Mouse (Mus musculus) heart, adult 18-20 months (tissue): Measurements from ENCODE around the gene Prkar2b. TPM values are rescaled to one million over a fixed set of nuclear protein-coding genes. Genes with fewer than 3 reads are reported as not detected.

Experiments
- DNase-seq, 2 experiments: peaks; one replicate each; pipeline ENCODE4 v3.0.0; 2021 to 2022; ENCODE audit warnings: mixed read lengths in 1 of 2
- total RNA-seq, 2 experiments: library from RNA; stranded (reverse); gene quantifications; 2 replicates each; pipeline ENCODE4 v1.2.3; 2021

Gene Prkar2b
- total RNA-seq, 2 experiments from 2014 or later: 3.7 to 34.5 TPM

DNA sequence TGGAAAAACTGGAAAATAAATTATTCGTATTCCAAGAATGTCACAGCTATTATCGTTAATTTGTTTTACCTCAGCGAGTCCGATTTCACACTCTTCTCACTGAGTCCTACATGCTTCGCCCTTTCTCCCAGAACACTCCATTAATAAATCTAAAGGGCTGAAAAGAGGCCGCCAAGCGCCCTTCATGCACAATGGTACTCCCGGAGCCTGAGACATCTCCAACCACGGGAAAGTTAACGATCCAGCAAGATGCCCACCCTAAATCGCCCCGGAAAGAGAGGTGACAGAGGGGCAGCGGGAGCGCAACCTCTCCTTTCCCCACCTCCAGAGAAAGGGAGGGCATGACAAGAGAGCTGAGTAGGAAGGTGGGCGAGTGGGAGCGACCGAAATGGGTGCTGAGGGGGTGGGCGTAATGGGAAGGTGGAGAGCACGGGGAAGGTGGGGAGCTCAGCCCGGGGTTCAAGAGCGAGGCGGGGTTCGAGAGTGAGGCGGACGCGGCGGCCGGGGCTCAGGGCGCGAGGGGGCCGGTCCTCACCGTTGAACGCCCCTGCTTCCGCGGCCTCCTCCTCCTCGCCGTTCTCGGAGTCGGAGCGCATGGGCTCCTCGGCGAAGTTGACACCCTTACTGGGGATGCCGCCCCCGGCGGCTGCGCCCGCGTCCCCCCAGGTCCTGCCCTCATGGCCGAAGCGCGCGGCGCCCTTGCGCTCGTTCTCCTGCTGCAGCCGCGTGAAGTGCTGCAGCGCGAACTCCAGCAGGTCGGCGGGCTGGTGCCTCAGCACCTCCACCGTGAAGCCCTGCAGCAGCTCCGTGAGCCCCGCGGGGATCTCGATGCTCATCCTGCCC lies 628 bp downstream of the Prkar2b start:
- DNase-seq: peak in 1 of 2 experiments; percentile 29

DNA sequence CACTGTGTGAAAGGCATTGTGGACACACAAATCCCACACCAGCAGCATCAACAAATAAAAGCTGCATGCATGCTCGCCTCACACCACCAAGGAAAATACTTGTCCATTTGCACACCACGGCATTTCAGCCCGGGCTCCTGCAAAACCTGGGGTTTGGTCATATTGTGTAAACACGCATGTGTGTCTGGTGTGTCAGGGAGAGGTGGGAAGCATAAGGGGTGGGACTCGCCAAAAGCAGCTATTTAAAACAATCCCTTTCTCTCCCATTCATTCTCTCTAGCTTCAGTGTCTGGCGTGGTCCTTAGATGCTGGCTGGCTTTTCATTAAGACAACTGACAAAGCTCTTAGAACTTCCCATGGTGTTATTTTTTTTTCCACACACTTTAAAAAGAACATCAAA lies 1.4 kb downstream of the Prkar2b start:
- no peak for DNase-seq

DNA sequence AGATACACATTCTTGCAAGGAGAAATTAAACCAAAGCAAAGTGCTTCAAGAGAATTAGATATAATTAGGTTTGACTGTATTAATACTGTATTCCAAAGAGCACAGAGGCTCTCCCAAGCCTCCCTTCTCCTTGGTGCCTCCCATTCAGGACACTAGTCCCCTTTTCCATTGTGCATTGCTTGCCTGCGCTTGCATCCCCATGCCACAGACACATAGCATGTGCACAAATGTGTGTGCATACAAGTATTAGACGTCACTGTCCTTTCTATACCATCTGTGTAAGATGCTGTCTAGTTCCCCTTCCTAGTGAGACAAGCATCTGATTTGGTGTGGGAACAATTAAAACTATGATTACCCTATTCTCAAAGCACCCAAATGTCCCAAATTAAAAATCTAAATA lies 2.0 kb downstream of the Prkar2b start:
- DNase-seq: no peak

DNA sequence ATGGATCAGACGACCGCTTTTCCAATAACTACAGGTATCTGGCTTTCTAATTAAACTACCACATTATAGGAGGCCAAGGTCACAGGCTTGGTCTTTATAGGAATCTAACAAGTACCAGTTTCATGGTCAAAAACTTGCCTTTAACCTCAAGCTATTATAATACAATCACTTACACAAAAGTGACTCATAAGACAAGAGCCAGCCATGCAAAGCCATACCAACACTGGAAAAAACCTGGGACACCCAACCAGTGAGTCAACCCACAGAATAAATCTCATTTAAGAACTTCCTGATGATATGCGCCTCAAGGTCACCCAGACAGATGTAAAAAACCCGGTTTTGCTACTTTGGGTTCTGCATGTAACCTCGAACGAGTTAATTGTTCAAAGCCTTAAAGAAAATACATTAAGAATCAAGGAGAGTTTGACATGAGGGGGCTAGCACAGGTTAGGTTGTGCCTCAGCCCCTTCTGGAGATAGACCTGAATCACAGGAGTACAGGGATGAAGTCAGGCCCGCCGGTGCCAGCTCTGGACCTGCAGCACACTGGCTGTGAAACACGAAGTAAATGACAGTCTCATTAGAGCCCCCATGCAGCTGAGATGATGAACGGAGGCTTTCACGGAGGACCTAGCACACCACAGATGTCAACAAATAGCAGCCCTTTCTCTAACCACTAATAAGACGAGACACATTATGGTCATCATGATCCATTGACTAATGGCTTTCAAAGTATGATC lies 3.5 kb downstream of the Prkar2b start:
- DNase-seq: no peak

DNA sequence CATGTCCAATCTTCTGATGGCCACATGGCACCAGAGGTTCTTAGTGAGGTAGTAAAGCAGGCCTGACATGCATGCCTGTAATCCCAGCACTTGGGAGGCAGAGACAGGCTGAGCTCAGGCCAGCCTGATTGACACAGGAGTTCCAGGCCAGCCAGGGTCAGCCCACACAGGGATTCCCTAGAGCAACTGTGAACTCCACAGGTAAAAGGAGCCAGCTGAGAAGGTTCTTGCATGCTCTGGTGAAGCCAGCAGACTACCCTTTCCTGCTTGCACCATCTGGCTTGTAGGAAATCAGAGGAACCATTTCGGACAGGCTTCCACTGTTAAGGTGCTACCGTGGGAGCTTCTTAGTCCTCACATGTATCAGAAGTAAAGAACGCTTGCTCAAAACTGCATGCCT lies 5.3 kb downstream of the Prkar2b start:
- DNase-seq: no peak

DNA sequence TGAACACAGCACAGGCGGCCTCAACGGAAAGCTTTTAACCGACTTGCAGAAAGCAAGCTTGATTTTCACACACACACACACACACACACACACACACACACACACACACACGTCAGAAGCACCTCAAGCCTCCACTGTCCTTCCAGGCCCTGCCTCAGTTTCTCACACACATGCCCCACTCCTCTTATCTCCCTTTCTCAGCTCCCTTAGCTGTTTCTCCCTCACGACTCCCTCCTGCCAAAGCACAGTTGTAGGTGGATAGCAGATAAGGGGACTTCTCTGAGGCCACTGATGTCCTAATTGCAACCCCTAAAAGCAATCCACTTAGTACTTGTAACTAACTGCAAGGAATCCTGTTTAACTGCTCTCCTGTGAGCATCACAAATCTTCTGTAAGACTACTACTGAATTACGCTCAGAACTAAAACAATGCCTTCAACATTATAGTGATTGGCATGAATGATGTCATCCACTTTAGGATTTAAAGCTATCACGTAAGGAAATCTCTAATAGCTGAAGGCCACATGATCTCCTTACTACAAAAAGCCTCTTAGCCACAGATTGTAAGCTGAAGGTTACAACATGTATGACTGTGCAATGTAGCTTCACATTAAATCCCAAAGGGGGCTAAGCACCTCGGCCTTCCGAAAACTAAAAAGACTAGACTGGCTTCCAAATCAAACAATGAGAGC lies 6.5 kb downstream of the Prkar2b start:
- no peak for DNase-seq

DNA sequence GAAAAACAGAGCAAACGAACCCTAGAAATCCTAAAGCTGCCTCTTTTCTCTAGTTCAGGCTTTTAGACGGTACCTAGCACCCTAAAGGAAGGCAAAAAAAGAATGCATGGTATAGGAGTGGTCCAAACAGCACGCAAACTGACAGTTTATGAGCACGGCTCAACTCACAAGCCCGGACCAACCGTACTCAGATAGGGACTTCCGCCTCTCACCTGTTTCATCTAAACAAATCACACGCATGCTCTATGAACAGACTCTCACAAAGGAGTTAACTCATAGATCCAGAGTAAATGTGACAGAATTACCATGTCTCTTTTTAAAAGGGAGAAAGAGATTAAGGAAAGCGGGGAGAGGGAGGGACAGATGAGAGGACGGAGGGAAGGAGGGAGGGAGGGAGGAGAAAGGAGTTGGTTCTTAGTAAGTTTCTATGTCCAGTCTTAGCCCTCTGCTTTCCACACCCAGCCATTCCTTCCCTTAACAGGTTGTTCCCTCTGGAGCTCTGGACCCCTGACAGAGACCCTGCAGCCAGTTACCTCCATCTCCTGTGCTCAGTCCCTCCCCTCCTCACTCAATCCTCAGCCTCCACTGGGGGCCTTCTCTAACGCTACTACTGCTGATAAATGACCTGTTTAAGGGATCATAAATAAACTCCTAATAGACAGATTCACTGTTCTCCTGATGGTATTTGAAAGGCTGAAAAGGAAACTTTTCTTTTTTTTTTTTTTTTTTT lies 7.3 kb downstream of the Prkar2b start:
- DNase-seq: no peak

DNA sequence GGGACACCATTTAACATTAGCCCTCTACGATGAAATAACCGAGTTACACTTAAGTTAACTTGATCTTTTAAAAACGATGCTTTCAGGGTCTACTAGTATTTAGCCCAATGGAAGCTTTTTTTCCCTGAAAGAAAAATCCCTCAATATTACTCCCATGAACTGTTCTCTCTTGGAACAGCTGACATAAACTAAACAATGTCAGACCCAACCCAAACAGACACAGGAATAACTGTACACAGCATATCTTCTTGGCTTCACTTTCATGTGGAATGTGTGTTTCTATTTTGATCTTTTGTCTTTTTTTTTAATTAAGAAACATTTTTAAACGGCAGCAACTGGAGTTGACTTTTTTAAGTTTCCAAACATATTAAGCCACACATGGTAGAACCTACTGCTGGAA lies 8.2 kb downstream of the Prkar2b start:
- no peak for DNase-seq

DNA sequence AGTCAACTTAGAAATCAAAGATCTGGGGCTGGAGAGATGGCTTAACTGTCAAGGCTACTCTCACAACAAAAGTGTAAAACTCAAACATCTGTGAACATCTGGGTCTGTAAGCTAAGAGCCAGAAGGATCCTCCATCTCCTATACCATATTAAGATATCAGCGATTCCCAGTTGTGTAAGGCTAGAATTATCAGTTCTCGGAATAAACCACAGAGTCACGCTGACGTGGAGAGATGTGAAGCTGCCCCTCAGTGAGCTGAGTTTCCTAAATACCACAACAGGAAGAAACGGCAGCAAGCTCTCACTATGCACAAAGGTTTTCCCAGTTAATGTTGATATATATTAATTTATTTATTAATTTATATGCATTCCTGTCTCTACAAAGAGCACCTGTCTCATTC lies 10.9 kb downstream of the Prkar2b start:
- DNase-seq: no peak

DNA sequence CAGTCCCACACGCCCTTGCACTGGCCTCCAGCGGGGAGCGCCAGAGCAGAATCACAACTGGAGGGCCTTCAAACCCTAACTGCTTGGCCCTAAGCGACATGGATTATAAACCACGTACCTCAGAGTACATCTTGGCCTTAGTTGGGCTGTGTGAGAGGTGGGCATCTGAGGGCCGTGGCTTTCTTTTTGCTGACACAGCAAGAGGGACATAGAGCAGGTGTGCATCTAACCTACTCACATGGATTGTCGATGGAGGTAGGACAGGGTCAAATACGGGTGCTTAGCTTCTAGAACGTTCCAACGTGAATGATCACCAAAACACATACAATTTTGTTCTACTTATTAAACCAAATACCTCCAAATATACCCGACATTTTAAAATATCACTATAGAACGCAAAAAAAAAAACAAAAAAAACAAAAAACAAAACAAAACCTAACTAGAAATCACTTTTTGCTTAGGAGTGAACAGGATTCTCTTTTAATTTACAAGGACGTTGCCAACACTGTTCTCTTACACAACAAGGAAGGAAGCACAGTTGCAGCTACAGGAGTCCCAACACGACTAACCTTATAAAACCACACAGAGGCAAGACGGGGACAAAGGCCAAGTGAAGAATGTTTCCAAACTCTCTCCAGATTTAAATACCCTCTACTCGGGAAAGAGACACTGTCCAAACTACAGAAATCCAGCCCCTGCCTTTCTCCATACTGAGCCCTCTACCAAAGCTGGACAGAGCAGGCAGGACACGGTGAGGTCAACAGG lies 15.3 kb downstream of the Prkar2b start:
- DNase-seq: no peak

DNA sequence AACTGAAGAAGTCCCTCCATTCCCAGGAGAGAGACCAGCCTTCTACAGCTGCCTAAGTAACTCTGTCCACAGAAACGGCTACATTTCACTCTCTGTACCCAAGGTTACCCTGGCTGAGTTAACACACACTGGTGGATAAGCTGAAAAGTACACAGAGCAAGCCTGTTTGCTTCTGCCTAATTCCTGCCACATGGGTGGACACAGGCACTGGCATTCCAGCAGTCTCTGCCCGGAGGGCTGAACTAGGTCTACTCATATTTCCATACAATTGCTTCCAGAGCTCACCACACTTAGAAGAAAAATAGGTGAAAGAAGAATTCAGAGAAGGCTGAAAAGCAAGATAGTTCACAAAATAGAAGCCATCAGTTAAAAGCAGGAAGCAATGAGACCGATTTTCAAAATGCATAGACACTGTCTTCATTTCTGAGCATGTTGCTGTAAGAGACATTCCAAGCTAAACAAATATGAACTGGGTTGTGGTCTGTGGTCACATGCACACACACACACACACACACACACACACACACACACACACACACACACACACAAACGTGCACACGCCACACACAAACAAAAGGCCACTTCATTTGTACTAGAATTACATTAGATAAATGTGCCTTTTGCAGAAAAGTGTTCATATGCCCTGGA lies 16.5 kb downstream of the Prkar2b start:
- no peak for DNase-seq

DNA sequence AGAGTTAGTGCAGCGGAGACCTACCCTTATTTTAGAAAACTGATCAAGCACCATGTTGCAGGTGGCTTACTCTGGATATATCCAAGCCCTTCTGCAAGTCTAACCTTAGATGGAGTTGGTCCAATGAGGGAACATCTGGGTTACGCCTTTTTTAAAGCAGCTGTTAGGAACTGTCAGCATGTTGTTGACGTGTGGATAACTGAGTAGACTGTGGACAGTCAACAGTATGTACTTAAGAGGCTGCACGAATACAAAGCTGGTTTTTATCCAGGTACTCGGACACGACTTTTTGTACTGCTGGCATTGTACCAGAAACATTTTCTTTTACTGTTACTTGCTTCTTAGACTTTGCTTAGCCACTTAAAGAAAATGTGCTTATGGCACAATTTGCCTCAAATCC lies 27.6 kb downstream of the Prkar2b start:
- no peak for DNase-seq

DNA sequence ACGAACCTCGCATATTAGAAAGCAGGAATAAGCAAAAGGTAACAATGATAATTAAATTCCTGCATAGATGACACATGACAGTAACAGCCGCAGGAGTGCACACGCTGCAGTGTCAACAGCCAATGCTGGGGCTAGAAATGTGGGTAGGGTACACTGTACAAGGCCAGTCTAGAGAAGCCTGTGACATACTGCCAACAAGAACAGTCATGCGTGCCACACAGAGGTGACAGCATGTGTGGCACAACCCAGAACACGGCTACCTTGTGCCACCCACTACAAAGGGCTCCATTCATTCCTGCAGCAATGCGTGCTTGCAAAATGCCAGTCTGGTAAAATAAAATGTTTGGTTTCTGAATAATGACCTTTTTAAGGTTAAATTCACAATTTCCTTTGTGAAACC lies 28.2 kb downstream of the Prkar2b start:
- DNase-seq: no peak

DNA sequence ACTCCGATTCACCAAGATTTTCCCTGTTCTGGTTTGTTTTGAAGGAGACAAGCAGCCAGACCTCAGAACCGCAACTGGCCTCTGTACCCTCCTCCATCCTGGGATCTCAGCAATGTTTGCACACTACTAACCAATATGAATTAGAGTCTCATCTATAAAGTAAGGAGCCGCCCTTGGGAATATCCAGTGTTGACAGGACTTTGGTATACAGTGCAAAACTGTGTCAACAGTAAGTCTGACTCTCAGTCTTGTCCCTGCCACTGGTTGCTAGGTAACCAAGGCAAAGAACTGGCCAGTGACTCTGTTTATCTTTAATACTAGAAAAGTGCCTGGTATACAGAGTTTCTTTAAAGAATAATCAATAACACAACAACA lies 42.7 kb downstream of the Prkar2b start:
- DNase-seq: no peak

DNA sequence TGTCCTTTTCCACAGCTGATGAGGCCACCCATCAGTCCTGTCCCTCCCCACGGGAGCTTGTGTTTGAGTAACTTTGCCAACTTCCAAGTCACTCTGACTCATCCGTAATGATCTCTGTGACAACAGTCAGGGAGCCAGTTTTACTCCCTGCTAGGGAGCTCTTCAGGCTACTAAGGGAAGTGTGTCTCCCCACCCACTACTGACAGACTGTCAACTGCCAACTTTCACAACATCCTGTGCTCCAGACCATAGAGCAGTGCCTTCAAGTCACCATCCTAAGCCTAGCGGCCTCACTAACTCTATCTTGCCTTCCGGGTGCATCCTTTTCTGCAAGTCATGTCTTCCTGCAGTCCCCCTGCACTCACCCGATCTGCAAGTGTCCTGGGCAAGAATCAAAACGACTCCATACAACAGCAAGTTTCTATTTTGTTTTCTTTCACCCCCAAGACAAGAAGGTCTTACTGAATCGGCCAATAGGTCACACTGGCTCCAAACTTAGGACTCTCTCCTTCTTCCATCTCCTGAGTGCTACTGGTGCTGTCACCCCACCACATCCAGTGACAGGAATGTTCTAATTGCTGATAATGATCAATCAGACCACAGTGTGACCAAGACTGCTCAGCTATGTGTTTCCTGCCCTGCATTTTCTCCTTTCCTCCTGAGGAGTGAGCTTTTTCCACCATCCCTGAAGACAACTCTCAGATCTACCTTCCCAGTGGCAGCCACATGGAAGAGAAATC lies 43.3 kb downstream of the Prkar2b start:
- DNase-seq: peak; percentile 43 to 57

DNA sequence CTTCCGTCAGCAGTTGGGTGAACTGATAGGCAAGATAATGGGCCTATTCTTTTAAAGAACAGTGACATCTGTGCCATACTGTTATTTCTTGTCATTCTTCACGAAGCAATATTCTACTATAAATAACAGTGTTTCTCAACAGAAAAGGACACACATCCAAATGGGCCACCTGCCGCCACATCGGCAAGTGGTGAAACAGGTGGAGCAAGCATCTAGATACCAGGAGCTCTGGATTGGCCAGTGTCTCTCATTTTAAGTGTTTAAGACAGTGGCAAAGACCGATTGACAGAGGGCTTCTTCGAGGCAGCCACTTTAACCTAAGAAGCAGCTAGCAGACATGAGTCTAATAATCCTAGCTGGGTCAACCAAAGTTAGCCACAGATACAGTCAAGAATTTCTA lies 44.6 kb downstream of the Prkar2b start:
- no peak for DNase-seq

DNA sequence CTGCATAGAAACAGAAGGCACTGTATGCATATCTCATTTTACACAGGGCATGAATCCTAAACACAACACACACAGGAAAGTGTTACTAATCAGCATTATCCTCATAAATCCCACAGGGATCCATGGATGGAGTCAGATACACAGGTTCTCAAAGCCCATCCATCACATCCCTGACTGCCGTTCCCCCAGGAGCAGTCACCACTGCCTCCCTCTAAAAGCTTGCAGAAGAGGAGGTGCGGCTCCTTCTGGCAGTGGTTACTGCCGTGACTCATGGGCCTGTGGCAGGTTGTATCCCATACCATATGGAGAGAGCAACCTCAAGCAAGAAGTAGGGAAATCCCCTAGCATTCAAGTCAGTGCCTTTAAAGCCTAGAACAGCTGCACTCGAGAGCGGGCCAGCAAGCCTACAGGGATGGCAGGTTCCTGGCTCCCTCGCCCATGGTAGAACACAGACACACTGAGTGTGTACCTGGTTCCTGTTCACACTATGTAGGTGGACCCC lies 45.8 kb downstream of the Prkar2b start:
- DNase-seq: no peak

DNA sequence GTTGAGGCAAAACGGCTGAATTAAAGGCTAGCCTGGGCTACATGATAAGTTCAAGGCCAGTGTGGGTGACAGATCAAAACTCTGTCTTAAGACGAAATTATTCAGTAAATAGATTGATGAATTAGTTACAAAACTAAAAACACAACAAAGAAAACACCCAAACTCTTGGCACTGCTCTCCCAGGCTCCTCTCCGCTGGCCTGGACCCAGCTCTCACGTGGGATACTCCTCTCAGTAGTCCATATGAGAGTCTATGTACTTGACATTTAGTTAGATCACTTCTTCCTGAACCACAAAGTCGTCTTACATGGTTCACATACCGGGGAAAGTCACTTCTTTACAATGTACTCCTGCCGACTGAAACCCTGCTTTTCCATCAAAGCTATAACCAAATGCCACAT lies 46.3 kb downstream of the Prkar2b start:
- no peak for DNase-seq

DNA sequence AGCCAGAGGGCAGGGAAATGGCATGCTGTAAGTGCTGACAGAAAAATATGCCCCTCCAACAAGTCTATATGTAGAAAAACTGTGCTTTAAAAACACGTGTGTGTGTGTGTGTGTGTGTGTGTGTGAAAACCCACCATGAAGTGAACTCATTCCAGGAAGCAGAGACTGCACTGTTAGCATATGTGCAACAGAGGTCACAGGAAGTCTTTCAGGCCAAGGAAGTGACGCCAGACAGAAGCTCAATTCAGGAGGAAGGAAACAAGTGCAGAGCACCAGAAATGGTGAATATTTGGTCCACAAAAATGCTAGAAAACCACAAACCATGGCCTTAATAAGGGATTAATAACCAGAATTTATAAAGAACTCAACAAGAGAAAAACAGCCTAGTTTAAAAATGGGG lies 48.9 kb downstream of the Prkar2b start:
- no peak for DNase-seq

DNA sequence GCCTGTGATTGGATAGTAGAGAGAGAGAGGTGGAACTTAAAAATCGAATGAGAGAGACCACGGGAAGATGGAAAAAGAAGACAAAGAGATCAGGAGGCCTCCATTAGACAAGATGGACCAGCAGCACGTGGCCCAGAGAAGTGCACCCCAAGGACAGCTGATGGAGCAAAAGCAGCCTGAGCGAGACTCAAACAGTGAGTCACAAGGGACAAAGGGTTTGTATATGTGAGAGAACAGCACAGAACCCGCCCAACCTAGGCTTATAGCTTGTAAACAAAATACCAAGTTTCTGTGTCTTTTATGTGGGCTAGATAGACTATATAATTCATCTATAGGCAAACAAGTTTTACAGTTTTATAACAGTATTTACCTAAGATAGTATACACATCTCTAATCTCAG lies 50.0 kb downstream of the Prkar2b start:
- DNase-seq: no peak
